Mouse (Mus musculus) frontal cortex, postnatal 10 days (tissue): ENCODE data around the gene Gorasp2.

ENCODE experiments used
- DNase-seq, 2 experiments: peaks; one replicate each; pipeline ENCODE4 v3.0.0; 2022; ENCODE audit warnings: low spot score in 2 of 2, mixed read lengths in 1 of 2

Gorasp2 gene

DNA sequence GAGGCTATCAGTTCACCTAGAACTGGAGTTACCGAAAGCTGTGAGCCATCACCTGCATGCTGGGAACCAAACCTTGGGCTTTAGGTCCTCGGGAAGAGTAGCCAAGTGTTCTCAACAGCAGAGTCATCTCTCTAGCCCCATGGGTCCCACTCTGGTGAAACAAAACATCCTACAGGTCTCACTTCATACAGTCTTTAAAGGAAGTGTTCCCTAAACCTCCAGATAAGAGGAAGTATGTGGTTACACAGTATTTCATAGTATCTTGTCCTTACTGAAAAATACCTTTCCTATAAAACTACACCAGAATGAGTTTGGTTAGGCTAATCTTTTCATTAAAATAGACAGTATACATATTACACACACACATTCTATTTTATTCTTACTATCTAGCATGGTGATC is 81.2 kb downstream of the Gorasp2 start:
- no peak for DNase-seq

DNA sequence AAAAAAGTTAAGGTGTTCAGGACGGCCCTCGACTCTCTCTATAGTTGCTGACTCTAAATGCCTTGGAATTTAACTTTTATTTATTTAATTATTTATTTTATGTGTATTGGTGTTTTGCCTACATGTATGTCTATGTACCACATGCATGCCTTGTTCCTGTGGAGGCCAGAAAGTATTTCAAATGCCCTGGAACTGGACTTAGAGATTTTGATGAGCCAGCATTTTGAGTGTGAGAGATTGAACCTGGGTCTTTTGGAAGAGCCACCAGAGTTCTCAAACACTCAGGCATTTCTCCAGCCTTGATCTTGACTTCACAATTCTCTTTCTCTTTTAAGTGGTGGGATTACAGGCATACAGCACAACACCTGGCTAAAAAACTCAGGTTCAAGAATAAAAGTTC is 90.3 kb downstream of the Gorasp2 start:
- no peak for DNase-seq

DNA sequence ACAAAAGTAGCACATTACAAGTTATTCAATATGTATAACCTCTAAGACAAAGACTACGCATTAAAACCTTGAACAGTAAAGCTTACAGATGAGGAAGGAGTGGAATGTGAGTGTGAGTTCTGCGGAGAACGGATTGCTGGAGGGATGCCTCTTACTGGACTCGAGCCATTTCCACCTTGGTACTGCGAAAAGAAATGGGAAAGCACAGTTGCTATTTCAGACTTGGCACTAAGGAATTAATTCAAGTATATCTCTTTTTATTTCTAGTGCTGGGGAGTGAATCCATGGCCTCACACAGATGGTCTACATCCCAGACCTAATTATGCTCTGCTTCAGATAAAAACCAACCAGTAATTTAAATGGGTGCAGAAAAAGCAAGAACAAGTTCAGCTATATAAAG is 90.8 kb downstream of the Gorasp2 start:
- DNase-seq, result no peak
